Mouse (Mus musculus): ENCODE measurements around the gene Prkce.

The Prkce gene

GRCm38 (mm10) chr17:86404795-86405501 is 237.4 kb downstream of the Prkce start:
- in situ Hi-C loops (cut with MboI, MseI) = no loop called here

GRCm38 (mm10) chr17:86405644-86406043 is 238.1 kb downstream of the Prkce start:
- in situ Hi-C loops (cut with MboI, MseI) = no loop called here

- in situ Hi-C loops (cut with MboI, MseI) = no loop called here
Measured at GRCm38 (mm10) chr17:86407921-86408613, 240.5 kb downstream of the Prkce start.

GRCm38 (mm10) chr17:86408614-86409006 is 241.0 kb downstream of the Prkce start:
- in situ Hi-C loops (cut with MboI, MseI) = no loop called here

GRCm38 (mm10) chr17:86409485-86409884 is 241.9 kb downstream of the Prkce start:
- in situ Hi-C loops (cut with MboI, MseI) = no loop called here

- in situ Hi-C loops (cut with MboI, MseI) = loop anchor here in 1 of 2 experiments (5.0 kb wide), 1 partner anchor 48 kb away; no protein-coding TSS in a partner anchor
Measured at GRCm38 (mm10) chr17:86410496-86410895, 242.9 kb downstream of the Prkce start.

GRCm38 (mm10) chr17:86412141-86412540 is 244.6 kb downstream of the Prkce start:
- in situ Hi-C loops (cut with MboI, MseI) = loop anchor here in 1 of 2 experiments (5.0 kb wide), 1 partner anchor 50 kb away; no protein-coding TSS in a partner anchor

- in situ Hi-C loops (cut with MboI, MseI) = loop anchor here in 1 of 2 experiments (5.0 kb wide), 1 partner anchor 52 kb away; no protein-coding TSS in a partner anchor
Measured at GRCm38 (mm10) chr17:86414608-86415007, 247.0 kb downstream of the Prkce start.

- in situ Hi-C loops (cut with MboI, MseI) = no loop called here
Measured at GRCm38 (mm10) chr17:86415989-86416388, 248.4 kb downstream of the Prkce start.

- in situ Hi-C loops (cut with MboI, MseI) = no loop called here
Measured at GRCm38 (mm10) chr17:86418334-86418733, 250.7 kb downstream of the Prkce start.

GRCm38 (mm10) chr17:86419199-86419598 is 251.6 kb downstream of the Prkce start:
- in situ Hi-C loops (cut with MboI, MseI) = no loop called here

- in situ Hi-C loops (cut with MboI, MseI) = no loop called here
Measured at GRCm38 (mm10) chr17:86420646-86421338, 253.2 kb downstream of the Prkce start.

GRCm38 (mm10) chr17:86422023-86422422 is 254.4 kb downstream of the Prkce start:
- in situ Hi-C loops (cut with MboI, MseI) = no loop called here

GRCm38 (mm10) chr17:86429877-86430276 is 262.3 kb downstream of the Prkce start:
- in situ Hi-C loops (cut with MboI, MseI) = loop anchor here in 1 of 2 experiments (10.0 kb wide), 1 partner anchor 745 kb away; the partner anchor contains the start of gene Six2

GRCm38 (mm10) chr17:86433117-86433516 is 265.5 kb downstream of the Prkce start:
- in situ Hi-C loops (cut with MboI, MseI) = loop anchor here in 1 of 2 experiments (10.0 kb wide), 1 partner anchor 748 kb away; the partner anchor contains the start of gene Six2

- in situ Hi-C loops (cut with MboI, MseI) = loop anchor here in 1 of 2 experiments (10.0 kb wide), 1 partner anchor 749 kb away; the partner anchor contains the start of gene Six2
Measured at GRCm38 (mm10) chr17:86433813-86434212, 266.2 kb downstream of the Prkce start.

GRCm38 (mm10) chr17:86434781-86435180 is 267.2 kb downstream of the Prkce start:
- in situ Hi-C loops (cut with MboI, MseI) = loop anchor here in 1 of 2 experiments (10.0 kb wide), 1 partner anchor 750 kb away; the partner anchor contains the start of gene Six2

GRCm38 (mm10) chr17:86435570-86435969 is 268.0 kb downstream of the Prkce start:
- in situ Hi-C loops (cut with MboI, MseI) = loop anchor here in 1 of 2 experiments (10.0 kb wide), 1 partner anchor 751 kb away; the partner anchor contains the start of gene Six2

GRCm38 (mm10) chr17:86435984-86436383 is 268.4 kb downstream of the Prkce start:
- in situ Hi-C loops (cut with MboI, MseI) = loop anchor here in 1 of 2 experiments (10.0 kb wide), 1 partner anchor 751 kb away; the partner anchor contains the start of gene Six2

GRCm38 (mm10) chr17:86436583-86437370 is 269.2 kb downstream of the Prkce start:
- in situ Hi-C loops (cut with MboI, MseI) = loop anchor here in 1 of 2 experiments (10.0 kb wide), 1 partner anchor 752 kb away; the partner anchor contains the start of gene Six2

Measured in T-helper 17 cell (primary cell).